Mouse (Mus musculus): ENCODE data around the gene Mtus2.
"Not testable (repeated sequence)": the region's sequence is repeated elsewhere in the genome, so short reads cannot be mapped to it uniquely, and the experiment has no call there.

Mtus2 gene

GRCm38 (mm10) chr5:148289951-148290350 lies 332.8 kb downstream of the Mtus2 start:
- no peak for DNase-seq

GRCm38 (mm10) chr5:148292862-148293261 lies 335.7 kb downstream of the Mtus2 start:
- no peak for DNase-seq

GRCm38 (mm10) chr5:148293346-148293745 lies 336.2 kb downstream of the Mtus2 start:
- DNase-seq, result peak; percentile 14

- no peak for DNase-seq
Observed at GRCm38 (mm10) chr5:148302968-148303367, 345.8 kb downstream of the Mtus2 start.

- no peak for DNase-seq
Observed at GRCm38 (mm10) chr5:148304112-148304511, 347.0 kb downstream of the Mtus2 start.

GRCm38 (mm10) chr5:148310790-148311189 lies 353.7 kb downstream of the Mtus2 start:
- DNase-seq, result no peak

GRCm38 (mm10) chr5:148312443-148312842 lies 355.3 kb downstream of the Mtus2 start:
- no peak for DNase-seq

GRCm38 (mm10) chr5:148314931-148315330 lies 357.8 kb downstream of the Mtus2 start:
- DNase-seq, result no peak

- peak; percentile 59 for DNase-seq
Observed at GRCm38 (mm10) chr5:148325317-148325885, 368.3 kb downstream of the Mtus2 start.

GRCm38 (mm10) chr5:148326295-148326694 lies 369.2 kb downstream of the Mtus2 start:
- not testable (repeated sequence) for DNase-seq

GRCm38 (mm10) chr5:148328982-148329381 lies 371.9 kb downstream of the Mtus2 start:
- DNase-seq, result no peak

GRCm38 (mm10) chr5:148331229-148331776 lies 374.2 kb downstream of the Mtus2 start:
- no peak for DNase-seq

- DNase-seq, result no peak
Observed at GRCm38 (mm10) chr5:148331926-148332621, 375.0 kb downstream of the Mtus2 start.

GRCm38 (mm10) chr5:148332622-148332974 lies 375.5 kb downstream of the Mtus2 start:
- peak; percentile 86 for DNase-seq

GRCm38 (mm10) chr5:148339126-148339525 lies 382.0 kb downstream of the Mtus2 start:
- DNase-seq, result no peak

- DNase-seq, result peak; percentile 56
Observed at GRCm38 (mm10) chr5:148342061-148342741, 385.1 kb downstream of the Mtus2 start.

- no peak for DNase-seq
Observed at GRCm38 (mm10) chr5:148344374-148344773, 387.3 kb downstream of the Mtus2 start.

- no peak for DNase-seq
Observed at GRCm38 (mm10) chr5:148346543-148346942, 389.4 kb downstream of the Mtus2 start.

GRCm38 (mm10) chr5:148348153-148348552 lies 391.0 kb downstream of the Mtus2 start:
- no peak for DNase-seq

- peak; percentile 48 for DNase-seq
Observed at GRCm38 (mm10) chr5:148349327-148350011, 392.3 kb downstream of the Mtus2 start.

GRCm38 (mm10) chr5:148353429-148353828 lies 396.3 kb downstream of the Mtus2 start:
- no peak for DNase-seq

- no peak for DNase-seq
Observed at GRCm38 (mm10) chr5:148354536-148354935, 397.4 kb downstream of the Mtus2 start.

- DNase-seq, result no peak
Observed at GRCm38 (mm10) chr5:148355822-148356221, 398.7 kb downstream of the Mtus2 start.

Data from embryo, embryonic 11 days (tissue).